Mouse (Mus musculus): ENCODE measurements around the gene Hoxa6.

DNA sequence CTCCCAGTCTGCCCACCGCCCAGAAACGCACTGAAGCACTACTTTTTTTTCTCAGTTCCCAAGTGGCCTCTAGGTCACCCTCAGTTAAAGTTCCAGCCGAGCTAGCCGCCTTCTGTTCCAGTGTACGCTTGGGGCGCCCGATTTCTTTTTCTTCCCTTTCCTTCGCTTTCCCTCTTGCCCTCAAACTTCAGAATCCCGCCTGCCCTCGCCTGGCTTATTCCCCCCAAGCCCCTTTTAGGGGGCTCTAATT is 5.5 kb downstream of the Hoxa6 start:
- no peak for TF ChIP-seq POLR2A (IDR thresholded peaks at IDR 0.05; ENCODE audit: insufficient read depth, low read length)
- TF ChIP-seq CTCF (IDR thresholded peaks at IDR 0.05; ENCODE audit: low read depth, low read length) = no peak

Data from ES-Bruce4 (cell line).